Mouse (Mus musculus) neural tube, embryonic 14.5 days (tissue): ENCODE measurements at regions not wholly inside any gene's neighbourhood (a gene's known extent, or its start where the extent isn't known, plus 50 kb on each side); places are given as distances from the start of the nearest gene placed in this dataset.

Experiments
- ATAC-seq: fragments of 200-750 bp; cut with Nextera tagmentation; 2 replicates; pipeline ENCODE4 v1.8.0; 2017; ENCODE audit warnings: low read depth, mild to moderate bottlenecking, moderate TSS enrichment, moderate library complexity
- H3K27ac ChIP-seq: fragments of 300-500 bp; sonication (generic); 2 replicates; pipeline ENCODE4 v1.5.1; 2014; ENCODE audit warnings: low read depth, mild to moderate bottlenecking, control low read depth, low read length, moderate library complexity, mixed read lengths
- H3K27me3 ChIP-seq: fragments of 300-500 bp; sonication (generic); 2 replicates; pipeline ENCODE4 v1.6.1; 2014; ENCODE audit warnings: low read length; ENCODE audit not compliant: control insufficient read depth, insufficient read depth
- H3K36me3 ChIP-seq: fragments of 300-500 bp; sonication (generic); 2 replicates; pipeline ENCODE4 v1.6.1; 2014; ENCODE audit warnings: low read length, mixed read lengths; ENCODE audit not compliant: control insufficient read depth, insufficient read depth
- H3K4me1 ChIP-seq: fragments of 300-500 bp; sonication (generic); 2 replicates; pipeline ENCODE4 v1.6.1; 2014; ENCODE audit warnings: low read length; ENCODE audit not compliant: control insufficient read depth, insufficient read depth
- H3K4me2 ChIP-seq: fragments of 300-500 bp; sonication (generic); 2 replicates; pipeline ENCODE4 v1.6.1; 2014; ENCODE audit warnings: mild to moderate bottlenecking, low read depth, low read length, control low read depth
- H3K4me3 ChIP-seq: fragments of 300-500 bp; sonication (generic); 2 replicates; pipeline ENCODE4 v1.5.1; 2014; ENCODE audit warnings: low read depth, low read length, control low read depth, mixed read lengths
- H3K9ac ChIP-seq: fragments of 300-500 bp; sonication (generic); replicated peaks from 2 replicates; pipeline ENCODE4 v1.6.1; 2014; ENCODE audit warnings: low read depth, mild to moderate bottlenecking, control low read depth, low read length, mixed read lengths
- H3K9me3 ChIP-seq: fragments of 300-500 bp; sonication (generic); 2 replicates; pipeline ENCODE4 v1.6.1; 2016; ENCODE audit warnings: low read length; ENCODE audit not compliant: control insufficient read depth
- WGBS: fragments of 180-500 bp; shearing (Covaris S2); extraction: QIAGEN DNeasy Blood & Tissue Kit; methylation state at CpG from one replicate; pipeline ENCODE4 v1.1.7; 2014; 5-methylcytosine and 5-hydroxymethylcytosine counted together

GRCm38 (mm10) chr4:47534959-47535358, 60.5 kb downstream of the Sec61b start:
- Histone ChIP-seq H3K27me3 (no peaks in the 10 kb centered on the region), H3K9me3 (no peaks in the 10 kb centered on the region), H3K36me3 (no peaks in the 10 kb centered on the region), H3K4me1 (no peaks in the 10 kb centered on the region), H3K4me3 (no peak overlapping the region), H3K9ac (no peak overlapping the region), H3K4me2 (no peak overlapping the region), H3K27ac (no peak overlapping the region)
- WGBS = 76% methylated on average over 11 of the region's 11 CpGs
- ATAC-seq = no peak

- 88% methylated on average over 3 of the region's 3 CpGs for WGBS
- Histone ChIP-seq H3K4me2 (no peak overlapping the region), H3K4me1 (no peaks in the 10 kb centered on the region), H3K4me3 (no peak overlapping the region), H3K27ac (no peak overlapping the region), H3K36me3 (no peaks in the 10 kb centered on the region), H3K9me3 (no peaks in the 10 kb centered on the region), H3K27me3 (no peaks in the 10 kb centered on the region), H3K9ac (no peak overlapping the region)
- no peak for ATAC-seq
Observed at GRCm38 (mm10) chr4:47567694-47568093, 93.2 kb downstream of the Sec61b start.

- Histone ChIP-seq H3K27me3 (no peaks in the 10 kb centered on the region), H3K27ac (no peak overlapping the region), H3K4me3 (no peak overlapping the region), H3K9ac (no peak overlapping the region), H3K9me3 (no peaks in the 10 kb centered on the region), H3K4me1 (no peaks in the 10 kb centered on the region), H3K36me3 (no peaks in the 10 kb centered on the region), H3K4me2 (no peak overlapping the region)
- ATAC-seq = no peak
- 93% methylated on average over 5 of the region's 5 CpGs for WGBS
Observed at GRCm38 (mm10) chr4:47570846-47571245, 96.4 kb downstream of the Sec61b start.

- Histone ChIP-seq H3K27ac (no peak overlapping the region), H3K9ac (no peak overlapping the region), H3K4me3 (no peak overlapping the region), H3K4me1 (no peaks in the 10 kb centered on the region), H3K27me3 (no peaks in the 10 kb centered on the region), H3K36me3 (no peaks in the 10 kb centered on the region), H3K9me3 (no peaks in the 10 kb centered on the region), H3K4me2 (no peak overlapping the region)
- ATAC-seq = no peak
- 90% methylated on average over 4 of the region's 4 CpGs for WGBS
Observed at GRCm38 (mm10) chr4:47576011-47576410, 101.6 kb downstream of the Sec61b start.

- WGBS = 86% methylated on average over 3 of the region's 3 CpGs
- Histone ChIP-seq H3K9ac (no peak overlapping the region), H3K4me2 (no peak overlapping the region), H3K27me3 (no peaks in the 10 kb centered on the region), H3K4me1 (no peaks in the 10 kb centered on the region), H3K4me3 (no peak overlapping the region), H3K36me3 (no peaks in the 10 kb centered on the region), H3K9me3 (no peaks in the 10 kb centered on the region), H3K27ac (no peak overlapping the region)
- no peak for ATAC-seq
Observed at GRCm38 (mm10) chr4:47577490-47577889, 103.0 kb downstream of the Sec61b start.

GRCm38 (mm10) chr4:47578637-47579036, 104.2 kb downstream of the Sec61b start:
- H3K4me1 ChIP-seq = no peaks in the 10 kb centered on the region
- H3K4me3 ChIP-seq = no peak overlapping the region
- WGBS = 88% methylated on average over 10 of the region's 10 CpGs
- no peak overlapping the region for H3K27ac ChIP-seq
- no peak for ATAC-seq
- H3K4me2 ChIP-seq = no peak overlapping the region
- H3K9me3 ChIP-seq = no peaks in the 10 kb centered on the region
- H3K9ac ChIP-seq = no peak overlapping the region
- H3K36me3 ChIP-seq = no peaks in the 10 kb centered on the region
- H3K27me3 ChIP-seq = no peaks in the 10 kb centered on the region

GRCm38 (mm10) chr4:47580556-47580955, 106.1 kb downstream of the Sec61b start:
- Histone ChIP-seq H3K36me3 (no peaks in the 10 kb centered on the region), H3K4me1 (no peaks in the 10 kb centered on the region), H3K27ac (no peak overlapping the region), H3K4me3 (no peak overlapping the region), H3K9ac (no peak overlapping the region), H3K4me2 (no peak overlapping the region), H3K9me3 (no peaks in the 10 kb centered on the region), H3K27me3 (no peaks in the 10 kb centered on the region)
- 96% methylated on average over 5 of the region's 5 CpGs for WGBS
- ATAC-seq = no peak

GRCm38 (mm10) chr4:47587256-47587655, 112.8 kb downstream of the Sec61b start:
- no peak overlapping the region for H3K27ac ChIP-seq
- WGBS = 79% methylated on average over 5 of the region's 5 CpGs
- H3K4me1 ChIP-seq = no peaks in the 10 kb centered on the region
- H3K4me2 ChIP-seq = no peak overlapping the region
- H3K36me3 ChIP-seq = no peaks in the 10 kb centered on the region
- no peaks in the 10 kb centered on the region for H3K27me3 ChIP-seq
- no peak overlapping the region for H3K4me3 ChIP-seq
- ATAC-seq = no peak
- H3K9ac ChIP-seq = no peak overlapping the region
- no peaks in the 10 kb centered on the region for H3K9me3 ChIP-seq

GRCm38 (mm10) chr4:47592271-47592986, 118.0 kb downstream of the Sec61b start:
- no peak overlapping the region for H3K9ac ChIP-seq

More at GRCm38 (mm10) chr4:47592271-47592986, 118.0 kb downstream of the Sec61b start:
- H3K4me1 ChIP-seq = no peaks in the 10 kb centered on the region
- WGBS = 89% methylated on average over 11 of the region's 11 CpGs
- no peaks in the 10 kb centered on the region for H3K27me3 ChIP-seq
- H3K36me3 ChIP-seq = no peaks in the 10 kb centered on the region
- no peak overlapping the region for H3K4me3 ChIP-seq
- no peak for ATAC-seq
- no peak overlapping the region for H3K27ac ChIP-seq
- no peak overlapping the region for H3K4me2 ChIP-seq
- no peaks in the 10 kb centered on the region for H3K9me3 ChIP-seq
